Comparison of ENCODE assay signal across 8 mouse cellular contexts in the genomic region with DNA sequence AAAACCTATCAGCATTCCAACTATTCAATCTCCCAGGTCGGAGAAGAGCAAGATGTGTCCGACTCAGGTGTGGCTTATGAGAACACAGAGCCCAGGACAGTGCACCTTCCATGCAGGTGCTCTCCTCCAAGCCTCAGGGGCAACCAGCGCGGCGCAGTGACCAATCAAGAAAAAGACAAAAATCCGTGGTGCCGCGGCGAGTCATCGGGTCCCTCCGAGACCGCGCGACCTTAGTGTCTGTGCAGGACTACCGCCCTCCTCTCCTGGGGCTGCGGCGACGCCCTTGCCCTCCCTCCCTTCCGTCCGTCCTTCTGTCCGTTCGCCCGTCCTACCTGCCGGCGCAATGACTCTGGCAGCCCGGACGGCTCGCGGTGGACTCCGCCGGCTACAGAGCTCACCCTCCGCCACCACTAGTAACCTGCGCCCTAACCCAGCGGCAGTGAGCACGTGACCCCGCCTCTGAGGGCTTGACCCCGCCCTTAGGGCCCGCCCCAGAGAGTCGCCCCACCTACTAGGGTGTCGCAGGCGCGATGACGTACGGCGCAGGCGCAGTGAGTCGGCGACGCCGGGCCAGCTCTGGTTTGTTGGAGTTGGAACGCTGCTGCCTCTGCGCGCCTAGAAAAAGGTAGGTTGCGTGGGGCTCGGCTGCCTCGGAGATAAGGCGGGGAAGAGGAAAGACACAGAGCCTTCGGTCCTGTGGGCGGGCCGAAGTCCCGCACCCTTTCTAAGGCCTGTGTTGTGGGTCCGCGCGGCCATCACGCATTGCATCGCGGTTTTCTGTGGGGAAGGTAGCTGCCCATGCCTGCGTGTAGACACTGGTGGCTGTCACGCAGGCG. TPM values are rescaled to one million over a fixed set of nuclear protein-coding genes. Genes with fewer than 3 reads are reported as not detected.
DNase-seq lines count a peak whose midpoint lies in the region; ATAC-seq and TF ChIP-seq lines count a peak whose summit lies in the region.

A gene (minus strand): TSS at position 455 of the 836 bp plus-strand sequence.
A gene (plus strand): TSS at position 500 of the 836 bp plus-strand sequence.

- peak within 1 kb of the TSS; percentile 75 for H3K9ac ChIP-seq in forebrain, embryonic 16.5 days (replicated peaks; ENCODE audit: low read depth, low read length)
- peak within 1 kb of the TSS; percentile 96 for H3K9ac ChIP-seq in lung, embryonic 15.5 days

- no peaks in the 10 kb centered on the region for H3K27me3 ChIP-seq in G1E (ENCODE audit: insufficient read depth, low read length)
- no peaks in the 10 kb centered on the region for H3K27me3 ChIP-seq in forebrain, embryonic 16.5 days (replicated peaks; ENCODE audit: control insufficient read depth, insufficient read depth, low read length)
- no peaks in the 10 kb centered on the region for H3K27me3 ChIP-seq in lung, embryonic 15.5 days

- under 1% methylated on average over 70 of the region's 70 CpGs for WGBS in forebrain, embryonic 16.5 days
- 1% methylated on average over 70 of the region's 70 CpGs for WGBS in lung, embryonic 15.5 days

- H3K4me2 ChIP-seq in forebrain, embryonic 16.5 days (ENCODE audit: low read length), result peak within 1 kb of the TSS; percentile 83
- H3K4me2 ChIP-seq in lung, embryonic 15.5 days, result peak within 1 kb of the TSS; percentile 84

- H3K4me3 ChIP-seq in G1E (ENCODE audit: low read depth, low read length), result peak within 1 kb of the TSS; percentile 98
- peak within 1 kb of the TSS; percentile 72 for H3K4me3 ChIP-seq in forebrain, embryonic 16.5 days (replicated peaks; ENCODE audit: low read length)
- H3K4me3 ChIP-seq in lung, embryonic 15.5 days, result peak within 1 kb of the TSS; percentile 94

- ATAC-seq in G1E (ENCODE audit: extremely low read depth, insufficient number of reproducible peaks, low FRiP score, poor library complexity, severe bottlenecking), result peak; percentile 90
- peak; percentile 96 for ATAC-seq in forebrain, embryonic 16.5 days
- peak; percentile 99 for ATAC-seq in lung, embryonic 15.5 days (ENCODE audit: borderline replicate concordance, extremely low read depth, low FRiP score, low TSS enrichment)

- no peaks in the 10 kb centered on the region for H3K9me3 ChIP-seq in G1E (replicated peaks)
- no peaks in the 10 kb centered on the region for H3K9me3 ChIP-seq in forebrain, embryonic 16.5 days (ENCODE audit: control insufficient read depth, low read length)
- H3K9me3 ChIP-seq in lung, embryonic 15.5 days, result no peaks in the 10 kb centered on the region

- H3K4me1 ChIP-seq in G1E (ENCODE audit: insufficient read depth, low read depth, low read length), result peaks cover 17% of the 10 kb centered on the region
- H3K4me1 ChIP-seq in forebrain, embryonic 16.5 days (replicated peaks; ENCODE audit: control insufficient read depth, insufficient read depth, low read length), result peaks cover 23% of the 10 kb centered on the region
- peaks cover 12% of the 10 kb centered on the region for H3K4me1 ChIP-seq in lung, embryonic 15.5 days

- peak; percentile 93 for DNase-seq in G1E (ENCODE audit: low spot score)
- peak; percentile 98 to 99 for DNase-seq in cerebellum, adult 18-20 months
- DNase-seq in heart, postnatal 4 days, result peak; percentile 99
- DNase-seq in layer of hippocampus, adult 8-10 months (ENCODE audit: low spot score in 2 of 2), result peak; percentile 95 to 98
- peak; percentile 95 for DNase-seq in ovary, adult 18-20 months (ENCODE audit: low spot score)
- DNase-seq in thymus, postnatal 0 days (ENCODE audit: low spot score), result peak; percentile 98

- TF ChIP-seq CTCF in G1E (IDR thresholded peaks at IDR 0.05; ENCODE audit: low read depth, low read length), result no peak

- peaks cover 50% of the 10 kb centered on the region for H3K36me3 ChIP-seq in G1E (replicated peaks)
- H3K36me3 ChIP-seq in forebrain, embryonic 16.5 days (ENCODE audit: control insufficient read depth, insufficient read depth), result no peaks in the 10 kb centered on the region
- H3K36me3 ChIP-seq in lung, embryonic 15.5 days, result peaks cover 6% of the 10 kb centered on the region

- peak within 1 kb of the TSS; percentile 91 for H3K27ac ChIP-seq in forebrain, embryonic 16.5 days (ENCODE audit: low read length)
- H3K27ac ChIP-seq in lung, embryonic 15.5 days, result peak within 1 kb of the TSS; percentile 85

RNA-seq across cellular contexts. Expression of the first gene that starts in this region (rescaled TPM):
- total RNA-seq in G1E (2014; fragmentation: Nextera tagmentation), result 9.6 and 16.6 TPM in 2 replicates
- total RNA-seq in G1E (2017), result 9.5 and 9.6 TPM in 2 replicates
- polyA plus RNA-seq in G1E (2012), result 4.3 and 6.9 TPM in 2 replicates
- polyA plus RNA-seq in forebrain, embryonic 16.5 days (2015; fragmentation: Nextera tagmentation; extraction: Ambion mirVana), result 12.6 and 15.8 TPM in 2 replicates
- total RNA-seq in heart, postnatal 4 days (2021), result 1 to 10 TPM; 7.0 to 8.8 TPM
- total RNA-seq in layer of hippocampus, adult 8-10 months (2022), result 10 to 100 TPM; 15.7 to 23.6 (median 18.8) TPM
- 4.1 TPM in 2 replicates for polyA plus RNA-seq in lung, embryonic 15.5 days (2015; fragmentation: Nextera tagmentation; extraction: Ambion mirVana)
- 2.5 and 2.9 TPM in 2 replicates for polyA plus RNA-seq in thymus, postnatal 0 days (2015; fragmentation: Nextera tagmentation; extraction: Ambion mirVana)

RNA-seq across cellular contexts. Expression of the second gene that starts in this region (rescaled TPM):
- total RNA-seq in G1E (2014; fragmentation: Nextera tagmentation), result 51.1 and 64.2 TPM in 2 replicates
- total RNA-seq in G1E (2017), result 106 and 119 TPM in 2 replicates
- polyA plus RNA-seq in G1E (2012), result 3.2 and 3.5 TPM in 2 replicates
- polyA plus RNA-seq in forebrain, embryonic 16.5 days (2015; fragmentation: Nextera tagmentation; extraction: Ambion mirVana), result 203 and 213 TPM in 2 replicates
- 10 to 100 TPM; 87.1 to 94.5 TPM for total RNA-seq in heart, postnatal 4 days (2021)
- total RNA-seq in layer of hippocampus, adult 8-10 months (2022), result 100 to 1,000 TPM; 106 to 122 (median 113) TPM
- 181 and 192 TPM in 2 replicates for polyA plus RNA-seq in lung, embryonic 15.5 days (2015; fragmentation: Nextera tagmentation; extraction: Ambion mirVana)
- 177 and 185 TPM in 2 replicates for polyA plus RNA-seq in thymus, postnatal 0 days (2015; fragmentation: Nextera tagmentation; extraction: Ambion mirVana)

Comparison
In these comparisons a context has a peak if more than half of its experiments do, and no peak if none do; other contexts are left out.
1. Peak in every context shown above with its lines: DNase-seq, ATAC-seq, H3K4me3 ChIP-seq and H3K27ac ChIP-seq.
2. RNA of the second gene that starts in this region (polyA plus RNA-seq): 203 to 213 TPM in forebrain, embryonic 16.5 days, 181 to 192 TPM in lung, embryonic 15.5 days and 177 to 185 TPM in thymus, postnatal 0 days; 3.2 to 3.5 TPM in G1E; every median in the first group is over 10 times any median in the second.